Mouse (Mus musculus) MEL (cell line): ENCODE measurements around the gene Ryr3. TPM values are rescaled to one million over a fixed set of nuclear protein-coding genes. Genes with fewer than 3 reads are reported as not detected.

Experiments
- DNase-seq: peaks from one replicate; pipeline ENCODE4 v3.0.0; 2011; ENCODE audit warnings: low read depth, low spot score
- H3K27ac ChIP-seq: 2 replicates; pipeline ENCODE4 v1.5.1; 2012; ENCODE audit warnings: low read depth, mild to moderate bottlenecking, control low read depth, low read length, moderate library complexity; ENCODE audit not compliant: control insufficient read depth
- H3K27me3 ChIP-seq, 2 experiments: fragments of 150-350 bp in 1 of 2; sonication (generic) in 1 of 2; 2 replicates each; pipeline ENCODE4 v1.6.1; 2012; ENCODE audit warnings: low read length in 2 of 2, mild to moderate bottlenecking in 2 of 2, improper control_type of control experiment in 1 of 2, moderate library complexity in 1 of 2; ENCODE audit not compliant: insufficient read depth in 2 of 2, control insufficient read depth in 1 of 2
- H3K36me3 ChIP-seq, 2 experiments: 2 replicates each; pipeline ENCODE4 v1.6.1; 2012 to 2014; ENCODE audit warnings: low read length in 2 of 2, improper control_type of control experiment in 1 of 2, inconsistent platforms in 1 of 2, mild to moderate bottlenecking in 1 of 2; ENCODE audit not compliant: insufficient read depth in 2 of 2, control insufficient read depth in 1 of 2
- H3K4me1 ChIP-seq, 2 experiments: fragments of 150-350 bp in 1 of 2; sonication (generic) in 1 of 2; 2 replicates each; pipeline ENCODE4 v1.6.1; 2012; ENCODE audit warnings: low read length in 2 of 2, improper control_type of control experiment in 1 of 2, mild to moderate bottlenecking in 1 of 2; ENCODE audit not compliant: insufficient read depth in 2 of 2, control insufficient read depth in 1 of 2
- H3K4me3 ChIP-seq, 2 experiments: fragments of 150-350 bp in 1 of 2; sonication (generic) in 1 of 2; 2 replicates each; pipeline ENCODE4 v1.5.1; 2012; ENCODE audit warnings: low read depth in 2 of 2, low read length in 2 of 2, mild to moderate bottlenecking in 2 of 2, moderate library complexity in 2 of 2, control low read depth in 1 of 2, improper control_type of control experiment in 1 of 2; ENCODE audit not compliant: control insufficient read depth in 1 of 2, insufficient read depth in 1 of 2
- H3K79me2 ChIP-seq: 2 replicates; pipeline ENCODE4 v1.6.1; 2012; ENCODE audit warnings: mild to moderate bottlenecking, low read length, moderate library complexity; ENCODE audit not compliant: control insufficient read depth, poor library complexity, insufficient read depth
- H3K9ac ChIP-seq: 2 replicates; pipeline ENCODE4 v1.6.1; 2012; ENCODE audit warnings: low read depth, mild to moderate bottlenecking, control low read depth, low read length, moderate library complexity; ENCODE audit not compliant: control insufficient read depth, poor library complexity, severe bottlenecking
- H3K9me3 ChIP-seq: fragments of 150-350 bp; sonication (generic); replicated peaks from 2 replicates; pipeline ENCODE4 v1.6.1; 2012; ENCODE audit warnings: mild to moderate bottlenecking, low read length, improper control_type of control experiment, moderate library complexity; ENCODE audit not compliant: insufficient read depth
- BHLHE40 ChIP-seq: IDR thresholded peaks from 2 replicates; pipeline ENCODE4 v1.6.1; 2012; ENCODE audit warnings: low read depth, mild to moderate bottlenecking, inconsistent platforms, low read length, improper control_type of control experiment, borderline replicate concordance
- E2F4 ChIP-seq: IDR thresholded peaks from 2 replicates; pipeline ENCODE4 v1.6.1; 2011; ENCODE audit warnings: low read depth, low read length, improper control_type of control experiment, borderline replicate concordance
- EP300 ChIP-seq, 2 experiments: IDR thresholded peaks; 2 replicates each; pipeline ENCODE4 v1.6.1; 2011; ENCODE audit warnings: improper control_type of control experiment in 2 of 2, low read length in 2 of 2, low read depth in 1 of 2, mild to moderate bottlenecking in 1 of 2
- HCFC1 ChIP-seq: IDR thresholded peaks from 2 replicates; pipeline ENCODE4 v1.6.1; 2012; ENCODE audit warnings: low read depth, mild to moderate bottlenecking, inconsistent platforms, low read length, improper control_type of control experiment, moderate library complexity
- JUND ChIP-seq: IDR thresholded peaks from 2 replicates; pipeline ENCODE4 v1.6.1; 2011; ENCODE audit warnings: low read depth, mild to moderate bottlenecking, improper control_type of control experiment, low read length
- KAT2A ChIP-seq: conservative IDR thresholded peaks from 2 replicates; pipeline ENCODE4 v1.6.1; 2012; ENCODE audit warnings: low read depth, low read length, improper control_type of control experiment, inconsistent platforms
- MAX ChIP-seq: IDR thresholded peaks from 2 replicates; pipeline ENCODE4 v1.6.1; 2011; ENCODE audit warnings: low read length, improper control_type of control experiment
- MAZ ChIP-seq: IDR thresholded peaks from 2 replicates; pipeline ENCODE4 v1.6.1; 2012; ENCODE audit warnings: low read depth, mild to moderate bottlenecking, inconsistent platforms, low read length, improper control_type of control experiment
- MXI1 ChIP-seq: IDR thresholded peaks from 2 replicates; pipeline ENCODE4 v1.6.1; 2011; ENCODE audit warnings: mild to moderate bottlenecking, low read depth, low read length, improper control_type of control experiment
- MYC ChIP-seq: IDR thresholded peaks from 2 replicates; pipeline ENCODE4 v1.6.1; 2011; ENCODE audit warnings: low read depth, mild to moderate bottlenecking, low read length, improper control_type of control experiment, moderate library complexity
- NRF1 ChIP-seq: IDR thresholded peaks from 2 replicates; pipeline ENCODE4 v1.6.1; 2014; ENCODE audit warnings: low read depth, mild to moderate bottlenecking, inconsistent platforms, low read length, improper control_type of control experiment, moderate library complexity; ENCODE audit not compliant: poor library complexity, insufficient read depth, severe bottlenecking
- POLR2AphosphoS2 ChIP-seq: IDR thresholded peaks from 2 replicates; pipeline ENCODE4 v1.6.1; 2011; ENCODE audit warnings: low read length, improper control_type of control experiment
- POLR2AphosphoS5 ChIP-seq: IDR thresholded peaks from 2 replicates; pipeline ENCODE4 v1.6.1; 2012; ENCODE audit warnings: low read depth, borderline replicate concordance, mild to moderate bottlenecking, inconsistent platforms, low read length, moderate library complexity, mixed read lengths
- RAD21 ChIP-seq: IDR thresholded peaks from 2 replicates; pipeline ENCODE4 v1.6.1; 2011; ENCODE audit warnings: mild to moderate bottlenecking, low read depth, low read length, improper control_type of control experiment
- RCOR1 ChIP-seq: IDR thresholded peaks from 2 replicates; pipeline ENCODE4 v1.6.1; 2012; ENCODE audit warnings: low read depth, mild to moderate bottlenecking, inconsistent platforms, low read length, improper control_type of control experiment
- SMC3 ChIP-seq: IDR thresholded peaks from 2 replicates; pipeline ENCODE4 v1.6.1; 2011; ENCODE audit warnings: low read depth, low read length, improper control_type of control experiment
- TAL1 ChIP-seq: IDR thresholded peaks from 2 replicates; pipeline ENCODE4 v1.6.1; 2012; ENCODE audit warnings: mild to moderate bottlenecking, inconsistent platforms, low read length, moderate library complexity, mixed read lengths
- TBP ChIP-seq: IDR thresholded peaks from 2 replicates; pipeline ENCODE4 v1.8.0; 2011; ENCODE audit warnings: low read depth, low read length, improper control_type of control experiment
- ZC3H11A ChIP-seq: IDR thresholded peaks from 2 replicates; pipeline ENCODE4 v1.6.1; 2012; ENCODE audit warnings: low read depth, mild to moderate bottlenecking, inconsistent platforms, low read length, improper control_type of control experiment
- ZNF384 ChIP-seq: IDR thresholded peaks from 2 replicates; pipeline ENCODE4 v1.6.1; 2012; ENCODE audit warnings: low read depth, mild to moderate bottlenecking, inconsistent platforms, low read length, improper control_type of control experiment
- polyA plus RNA-seq, 2 experiments: library from polyadenylated mRNA; stranded (reverse) in 1 of 2; unstranded in 1 of 2; fragments of >175 nt in 1 of 2; fragments of >200 nt in 1 of 2; gene quantifications; 2 replicates each; pipeline versions ENCODE4 v1.2.1 to v1.2.4; 2012; ENCODE audit warnings: low replicate concordance in 2 of 2, low read depth in 1 of 2; ENCODE audit not compliant: insufficient read length in 2 of 2, insufficient read depth in 1 of 2, missing spikeins in 1 of 2
- total RNA-seq: library from RNA; depleted of rRNA; stranded (reverse); fragments of 300-350 nt; gene quantifications from 2 replicates; pipeline ENCODE4 v1.2.3, GENCODE M21; 2012

Gene Ryr3
- total and polyA plus RNA-seq, 3 experiments = 0.04 TPM; not detected in 2

DNA sequence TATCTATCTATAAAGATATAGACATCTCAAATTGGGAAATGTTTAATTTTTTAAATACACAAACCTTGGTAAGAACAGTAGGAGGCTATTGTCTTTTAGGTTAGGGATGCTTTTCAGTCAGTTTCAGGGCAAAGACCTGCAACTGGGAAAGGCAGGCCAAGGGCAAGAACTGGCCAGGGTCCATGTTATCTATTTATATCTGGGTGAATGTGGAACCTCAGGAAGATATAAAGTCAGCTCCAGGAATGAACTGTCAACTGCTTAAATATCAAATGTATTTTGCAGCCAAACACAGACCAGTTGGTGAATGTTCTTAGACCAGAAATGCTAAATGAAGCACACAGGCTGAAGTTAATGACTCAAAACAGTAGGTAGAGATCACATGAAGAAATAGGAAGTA is 303.1 kb downstream of the Ryr3 start:
- H3K9me3 ChIP-seq = no peaks in the 10 kb centered on the region
- no peaks in the 10 kb centered on the region for H3K79me2 ChIP-seq
- no peak overlapping the region for H3K9ac ChIP-seq
- DNase-seq = no peak
- H3K4me3 ChIP-seq = no peak overlapping the region
- TF ChIP-seq MAX = no peak
- TF ChIP-seq RAD21 = no peak
- TF ChIP-seq TAL1 = no peak
- TF ChIP-seq MYC = no peak
- TF ChIP-seq ZNF384 = no peak
- TF ChIP-seq MXI1 = no peak
- TF ChIP-seq E2F4 = no peak
- no peak for TF ChIP-seq EP300 (IDR thresholded peaks at IDR 0.05; ENCODE audit: low read depth in 1 of 2, low read length in 2 of 2)
- TF ChIP-seq BHLHE40 = no peak
- H3K27me3 ChIP-seq = no peaks in the 10 kb centered on the region
- H3K27ac ChIP-seq = no peak overlapping the region
- H3K4me1 ChIP-seq = no peaks in the 10 kb centered on the region
- H3K36me3 ChIP-seq = no peaks in the 10 kb centered on the region

- no peaks in the 10 kb centered on the region for H3K27me3 ChIP-seq
- DNase-seq = no peak
- no peak overlapping the region for H3K4me3 ChIP-seq
- TF ChIP-seq HCFC1 = no peak
- TF ChIP-seq POLR2AphosphoS5 = no peak
- no peak for TF ChIP-seq ZC3H11A
- TF ChIP-seq KAT2A = no peak
- TF ChIP-seq RCOR1 = no peak
- no peak for TF ChIP-seq TBP
- no peak for TF ChIP-seq BHLHE40
- TF ChIP-seq NRF1 = no peak
- no peak for TF ChIP-seq SMC3
- TF ChIP-seq JUND = no peak
- TF ChIP-seq MAZ = no peak
- no peak for TF ChIP-seq MXI1
- no peak for TF ChIP-seq POLR2AphosphoS2
- no peak for TF ChIP-seq ZNF384
- H3K9ac ChIP-seq = no peak overlapping the region
- H3K4me1 ChIP-seq = no peaks in the 10 kb centered on the region
- H3K79me2 ChIP-seq = no peaks in the 10 kb centered on the region
- H3K36me3 ChIP-seq = no peaks in the 10 kb centered on the region
- H3K27ac ChIP-seq = no peak overlapping the region
- no peaks in the 10 kb centered on the region for H3K9me3 ChIP-seq
Measured at GRCm38 (mm10) chr2:112912611-112913010, 304.3 kb downstream of the Ryr3 start.
